Mouse (Mus musculus): Measurements from ENCODE around the gene Setd2.

- TF ChIP-seq CTCF (IDR thresholded peaks at IDR 0.05; ENCODE audit: control insufficient read depth, insufficient read depth, insufficient read length), result no peak
- TF ChIP-seq MYOG (IDR thresholded peaks at IDR 0.05; ENCODE audit: control insufficient read depth, extremely low read depth, insufficient read length), result no peak
Measured at GRCm38 (mm10) chr9:110633882-110634281, 101.5 kb downstream of the Setd2 start.

Measured in C2C12 (cell line).